Mouse (Mus musculus) brain, embryonic 14.5 days (tissue): ENCODE measurements at regions not wholly inside any gene's neighbourhood (a gene's known extent, or its start where the extent isn't known, plus 50 kb on each side); places are given as distances from the start of the nearest gene placed in this dataset.

Experiments used
- CTCF ChIP-seq: fragments of 200-500 bp; IDR thresholded peaks from 2 replicates; pipeline ENCODE4 v1.5.1; 2012; ENCODE audit warnings: inconsistent platforms, mild to moderate bottlenecking, moderate library complexity, borderline replicate concordance; ENCODE audit not compliant: insufficient read depth, insufficient read length; ENCODE audit errors: extremely low read depth
- POLR2A ChIP-seq: fragments of 200-500 bp; IDR thresholded peaks from 2 replicates; pipeline ENCODE4 v1.6.1; 2012; ENCODE audit warnings: mild to moderate bottlenecking, inconsistent platforms, borderline replicate concordance; ENCODE audit not compliant: poor library complexity, insufficient read depth, insufficient read length, severe bottlenecking; ENCODE audit errors: extremely low read depth

DNA sequence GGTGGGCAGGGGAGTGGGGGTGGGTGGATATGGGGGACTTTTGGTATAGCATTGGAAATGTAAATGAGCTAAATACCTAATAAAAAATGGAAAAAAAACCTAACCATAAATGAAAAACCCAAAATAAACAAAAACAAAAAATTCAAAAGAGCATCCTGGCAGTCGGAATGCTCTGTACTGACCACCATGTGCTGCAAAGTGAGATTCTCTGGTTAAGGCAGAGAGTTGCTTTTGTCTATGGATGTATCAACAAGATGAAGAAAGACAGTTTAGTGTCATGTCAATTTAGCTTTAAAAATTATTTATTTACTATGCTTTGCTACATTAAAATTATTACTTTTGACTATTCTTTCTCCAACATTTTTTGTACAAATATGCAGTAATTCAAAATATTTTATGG is 88.5 kb downstream of the E330014E10Rik start:
- TF ChIP-seq CTCF (no peak), POLR2A (no peak)
